Mouse (Mus musculus): Measurements from ENCODE around the gene Odr4.

- TF ChIP-seq POLR2A (IDR thresholded peaks at IDR 0.05; ENCODE audit: extremely low read depth, insufficient read depth, low read length) = no peak
- TF ChIP-seq CTCF (IDR thresholded peaks at IDR 0.05; ENCODE audit: extremely low read depth, insufficient read depth, low read length) = no peak
Measured at GRCm38 (mm10) chr1:150409996-150410395, 17.1 kb upstream of the Odr4 start.

All from cortical plate, adult 2 months (tissue).